8 mouse cellular contexts compared by ENCODE assay signal in the genomic region with DNA sequence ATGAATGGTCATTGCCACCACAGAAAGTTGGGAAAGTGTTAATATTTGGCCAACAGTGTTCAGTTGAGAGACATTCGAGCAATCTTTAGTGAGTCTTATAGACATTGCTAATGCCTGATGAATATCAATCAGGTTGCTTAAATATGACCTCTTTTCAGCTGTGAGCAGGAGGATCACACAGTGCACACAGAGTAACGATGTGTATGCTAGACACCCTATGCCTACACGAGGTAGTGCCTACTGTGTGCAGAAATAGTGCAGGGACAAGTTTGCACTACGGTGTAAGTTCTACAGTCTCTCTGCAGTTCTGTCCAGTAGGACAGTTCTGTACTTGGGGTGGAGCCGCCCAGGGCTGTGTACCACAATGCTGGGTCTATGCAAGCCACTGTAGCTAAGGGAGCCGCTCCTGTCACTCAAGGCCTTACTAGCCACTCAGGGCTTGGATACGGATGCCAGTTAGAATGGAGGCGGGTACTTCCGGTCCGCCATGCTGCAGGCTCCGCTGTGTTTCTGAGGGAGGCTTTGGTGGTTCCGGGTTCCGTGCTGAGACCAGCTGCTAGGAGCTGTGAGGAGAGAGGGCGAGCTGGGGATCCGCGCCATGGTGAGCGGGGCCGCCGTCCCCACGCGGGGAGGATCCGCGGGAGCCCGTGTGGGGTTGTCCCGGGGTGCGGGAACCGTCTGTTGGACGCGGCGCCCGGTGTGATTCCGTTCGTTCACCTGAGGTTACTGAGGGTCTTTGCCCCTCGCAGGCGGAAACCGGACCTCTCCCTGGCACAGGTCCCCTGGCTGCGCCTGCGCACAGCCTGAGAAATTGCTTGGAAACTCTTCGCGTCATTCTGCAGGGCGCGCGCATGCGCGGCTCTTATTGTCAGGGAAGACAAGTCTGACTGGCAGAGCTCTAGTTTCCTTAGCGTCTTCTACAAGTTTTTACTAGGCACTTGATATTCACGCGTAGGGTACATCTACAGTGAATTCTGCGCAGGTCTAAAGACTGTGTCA. TPM values are rescaled to one million over a fixed set of nuclear protein-coding genes. Genes with fewer than 3 reads are reported as not detected.
A peak's percentile ranks its signal among the peaks of the same experiment; 100 is the strongest.
DNase-seq lines count a peak whose midpoint lies in the region; ATAC-seq lines count a peak whose summit lies in the region.
"Not testable (repeated sequence)": the region's sequence is repeated elsewhere in the genome, so short reads cannot be mapped to it uniquely, and the experiment has no call there.

Gene Gm32687, plus strand, starts transcription at position 526 of the 999 bp plus-strand sequence.

- peak; percentile 11 for DNase-seq in cerebellum, adult 9-10 months
- DNase-seq in forebrain, embryonic 14.5 days (ENCODE audit: low spot score), result not testable (repeated sequence)
- peak; percentile 5 for DNase-seq in kidney, adult 11 months
- DNase-seq in left cerebral cortex, postnatal 36 days (ENCODE audit: low spot score in 2 of 2), result peak; percentile 2 to 3
- peak; percentile 3 to 17 for DNase-seq in lung, postnatal 4 days
- DNase-seq in ovary, postnatal 36 days (ENCODE audit: low spot score), result peak; percentile 4
- DNase-seq in thymus, postnatal 4 days, result peak; percentile 8

- H3K4me1 ChIP-seq in forebrain, embryonic 14.5 days (ENCODE audit: control insufficient read depth, insufficient read depth, low read length); heart, embryonic 13.5 days: not testable (repeated sequence)

- H3K27me3 ChIP-seq in forebrain, embryonic 14.5 days (replicated peaks; ENCODE audit: control insufficient read depth, insufficient read depth, low read length); heart, embryonic 13.5 days (replicated peaks): not testable (repeated sequence)

- H3K27ac ChIP-seq in forebrain, embryonic 14.5 days (ENCODE audit: low read depth, low read length); heart, embryonic 13.5 days (replicated peaks): not testable (repeated sequence)

- 33% methylated on average over 3 of the region's 49 CpGs for WGBS in forebrain, embryonic 14.5 days
- WGBS in heart, embryonic 13.5 days, result 31% methylated on average over 5 of the region's 49 CpGs

- H3K36me3 ChIP-seq in forebrain, embryonic 14.5 days (ENCODE audit: control insufficient read depth, insufficient read depth, low read length); heart, embryonic 13.5 days: not testable (repeated sequence)

- not testable (repeated sequence) for H3K4me2 ChIP-seq in forebrain, embryonic 14.5 days (ENCODE audit: low read length); heart, embryonic 13.5 days

- H3K9me3 ChIP-seq in forebrain, embryonic 14.5 days (replicated peaks; ENCODE audit: control insufficient read depth, low read length); heart, embryonic 13.5 days: not testable (repeated sequence)

- not testable (repeated sequence) for H3K9ac ChIP-seq in forebrain, embryonic 14.5 days (ENCODE audit: low read length); heart, embryonic 13.5 days

- ATAC-seq in forebrain, embryonic 14.5 days, result peak; percentile 100
- ATAC-seq in heart, embryonic 13.5 days (ENCODE audit: extremely low read depth, insufficient number of reproducible peaks, low FRiP score, low TSS enrichment), result peak; percentile 97

- not testable (repeated sequence) for H3K4me3 ChIP-seq in forebrain, embryonic 14.5 days (ENCODE audit: low read depth, low read length); heart, embryonic 13.5 days

- intact Hi-C loops in left cerebral cortex, postnatal 36 days (cut with DNase I), result not testable (repeated sequence)

RNA-seq across cellular contexts. Expression of gene Gm32687, which starts in this region (rescaled TPM):
- polyA plus RNA-seq in forebrain, embryonic 14.5 days (2014; fragmentation: Nextera tagmentation; extraction: Ambion mirVana), result 12.8 and 15.7 TPM in 2 replicates
- 4.1 and 4.9 TPM in 2 replicates for polyA plus RNA-seq in heart, embryonic 13.5 days (2015; fragmentation: Nextera tagmentation; extraction: Ambion mirVana)
- total RNA-seq in left cerebral cortex, postnatal 36 days (2021), result 1 to 10 TPM; 2.7 to 3.1 TPM
